Mouse (Mus musculus) lung, adult 10 weeks (tissue): ENCODE results near the gene Tmem123. TPM values are rescaled to one million over a fixed set of nuclear protein-coding genes. Genes with fewer than 3 reads are reported as not detected.

Experiments
- polyA plus RNA-seq: library from polyadenylated mRNA; stranded (reverse); fragments of 350-450 nt; fragmentation: Illumina TruSeq; extraction: RNeasy Lipid Tissue Mini Kit (QIAGEN cat#74804); gene quantifications from one replicate; pipeline ENCODE4 v1.2.3, GENCODE M21; 2014; ENCODE audit warnings: low read depth, low replicate concordance; ENCODE audit not compliant: insufficient read depth

Gene Tmem123
- polyA plus RNA-seq, result 79.1 TPM

GRCm38 (mm10) chr9:7763614-7764300, at the start of gene Tmem123:
Gene Tmem123, plus strand, starts transcription at chr9:7764041.

GRCm38 (mm10) chr9:7836905-7837805, 73.3 kb downstream of the Tmem123 start, which contains the start of gene Birc2:
Gene Birc2, minus strand, starts transcription at chr9:7837064.

Other genes starting within 250 kb of the Tmem123 start
- 2.2 TPM for gene Mmp8, start 205.6 kb upstream of the Tmem123 start, polyA plus RNA-seq
- gene Mmp27, start 192.6 kb upstream of the Tmem123 start, polyA plus RNA-seq, result 0.79 TPM
- gene Mmp20, start 135.8 kb upstream of the Tmem123 start, polyA plus RNA-seq, result not detected
- gene Mmp7, start 72.0 kb upstream of the Tmem123 start, polyA plus RNA-seq, result not detected
- gene Birc2, start 73.0 kb downstream of the Tmem123 start, polyA plus RNA-seq, result 23.2 TPM
- gene Birc3, start 109.1 kb downstream of the Tmem123 start, polyA plus RNA-seq, result 20.1 TPM
- gene Yap1, start 240.6 kb downstream of the Tmem123 start, polyA plus RNA-seq, result 36.6 TPM